Mouse (Mus musculus): Measurements from ENCODE around the gene Plppr3. TPM values are rescaled to one million over a fixed set of nuclear protein-coding genes. Genes with fewer than 3 reads are reported as not detected.

Plppr3 gene
- polyA plus RNA-seq, 1 experiment: 2.3 TPM

DNA sequence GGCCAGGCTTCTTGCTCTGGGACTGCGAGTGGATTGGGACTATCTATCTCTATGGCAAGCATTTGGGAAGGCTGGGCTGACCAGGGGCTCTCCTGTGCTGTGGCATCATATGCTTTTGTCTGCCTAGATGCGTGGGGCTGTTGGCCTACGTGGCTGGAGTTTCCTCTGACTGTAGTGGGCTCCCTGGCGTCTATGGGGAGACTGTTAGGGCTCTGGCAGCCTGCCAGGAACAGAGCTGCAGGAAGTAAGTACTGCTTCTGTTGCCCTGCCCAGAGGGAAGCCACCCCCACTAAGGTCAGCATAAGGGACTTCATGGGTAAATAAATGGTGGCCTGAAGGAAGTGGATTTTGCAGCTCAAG, 17.0 kb downstream of the Plppr3 start:
- Histone ChIP-seq H3K36me3 (ENCODE audit: control insufficient read depth, insufficient read depth) (peaks cover 68% of the 10 kb centered on the region), H3K79me3 (ENCODE audit: low read depth) (peaks cover 75% of the 10 kb centered on the region), H3ac (ENCODE audit: control insufficient read depth, insufficient read length, low read depth) (peak overlapping the region; percentile 81), H3K79me2 (ENCODE audit: control insufficient read depth, insufficient read depth) (peaks cover 88% of the 10 kb centered on the region), H3K27me3 (ENCODE audit: control insufficient read depth, insufficient read depth, insufficient read length) (no peaks in the 10 kb centered on the region), H3K4me3 (ENCODE audit: insufficient read depth, poor library complexity, severe bottlenecking) (peak overlapping the region; percentile 87)
- TF ChIP-seq CTCF (IDR thresholded peaks at IDR 0.05; ENCODE audit: control insufficient read depth, insufficient read depth, insufficient read length): no peak
- no peak for TF ChIP-seq MYOG (IDR thresholded peaks at IDR 0.05; ENCODE audit: control insufficient read depth, extremely low read depth, insufficient read length)
- TF ChIP-seq CEBPB (IDR thresholded peaks at IDR 0.05; ENCODE audit: low read depth): no peak
- no peak for TF ChIP-seq FOSL1 (IDR thresholded peaks at IDR 0.05; ENCODE audit: insufficient read depth, low read length, poor library complexity, severe bottlenecking)
- TF ChIP-seq USF1 (IDR thresholded peaks at IDR 0.05; ENCODE audit: low read depth): no peak
- no peak for TF ChIP-seq MAX (IDR thresholded peaks at IDR 0.05)
- TF ChIP-seq MYOD1 (IDR thresholded peaks at IDR 0.05; ENCODE audit: control insufficient read depth, insufficient read length, low read depth): no peak

GRCm38 (mm10) chr10:79856704-79857451, 17.6 kb downstream of the Plppr3 start:
- Histone ChIP-seq H3K4me3 (ENCODE audit: insufficient read depth, poor library complexity, severe bottlenecking) (peak overlapping the region; percentile 87), H3K79me3 (ENCODE audit: low read depth) (peaks cover 76% of the 10 kb centered on the region), H3K27me3 (ENCODE audit: control insufficient read depth, insufficient read depth, insufficient read length) (no peaks in the 10 kb centered on the region), H3K36me3 (ENCODE audit: control insufficient read depth, insufficient read depth) (peaks cover 62% of the 10 kb centered on the region), H3ac (ENCODE audit: control insufficient read depth, insufficient read length, low read depth) (peak overlapping the region; percentile 81), H3K79me2 (ENCODE audit: control insufficient read depth, insufficient read depth) (peaks cover 88% of the 10 kb centered on the region)
- TF ChIP-seq USF1 (IDR thresholded peaks at IDR 0.05; ENCODE audit: low read depth) (no peak), CTCF (IDR thresholded peaks at IDR 0.05; ENCODE audit: control insufficient read depth, insufficient read depth, insufficient read length) (no peak), MYOG (IDR thresholded peaks at IDR 0.05; ENCODE audit: control insufficient read depth, extremely low read depth, insufficient read length) (no peak), CEBPB (IDR thresholded peaks at IDR 0.05; ENCODE audit: low read depth) (no peak), FOSL1 (IDR thresholded peaks at IDR 0.05; ENCODE audit: insufficient read depth, low read length, poor library complexity, severe bottlenecking) (no peak), MAX (IDR thresholded peaks at IDR 0.05) (no peak), MYOD1 (IDR thresholded peaks at IDR 0.05; ENCODE audit: control insufficient read depth, insufficient read length, low read depth) (no peak)

DNA sequence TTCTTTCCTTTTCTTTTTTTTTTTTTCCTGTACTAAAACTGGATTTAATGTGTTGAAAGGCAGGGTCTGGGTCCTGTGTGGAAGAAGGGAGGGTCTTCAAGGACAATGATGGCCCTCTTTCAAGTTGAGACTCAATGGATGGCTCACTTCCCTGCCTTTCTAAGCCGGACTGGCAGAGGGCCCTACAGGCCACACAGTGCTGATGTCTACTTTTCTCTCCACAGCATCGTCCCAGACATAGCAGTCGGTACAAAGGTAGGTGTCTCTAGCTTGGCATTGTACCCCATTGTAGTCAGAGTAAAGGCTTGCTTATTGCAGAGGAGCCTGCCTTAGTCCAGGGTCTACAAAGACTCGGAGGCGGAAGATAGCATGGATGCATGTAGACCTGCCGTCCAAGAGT, 18.2 kb downstream of the Plppr3 start:
- no peak for TF ChIP-seq CTCF (IDR thresholded peaks at IDR 0.05; ENCODE audit: control insufficient read depth, insufficient read depth, insufficient read length)
- TF ChIP-seq USF1 (IDR thresholded peaks at IDR 0.05; ENCODE audit: low read depth): no peak
- TF ChIP-seq MYOD1 (IDR thresholded peaks at IDR 0.05; ENCODE audit: control insufficient read depth, insufficient read length, low read depth): no peak
- TF ChIP-seq CEBPB (IDR thresholded peaks at IDR 0.05; ENCODE audit: low read depth): no peak
- TF ChIP-seq MAX (IDR thresholded peaks at IDR 0.05): no peak
- no peak for TF ChIP-seq FOSL1 (IDR thresholded peaks at IDR 0.05; ENCODE audit: insufficient read depth, low read length, poor library complexity, severe bottlenecking)
- no peak for TF ChIP-seq MYOG (IDR thresholded peaks at IDR 0.05; ENCODE audit: control insufficient read depth, extremely low read depth, insufficient read length)
- peak overlapping the region; percentile 87 for H3K4me3 ChIP-seq (ENCODE audit: insufficient read depth, poor library complexity, severe bottlenecking)

GRCm38 (mm10) chr10:79855558-79856184, 18.8 kb downstream of the Plppr3 start:
- peaks cover 69% of the 10 kb centered on the region for H3K79me3 ChIP-seq (ENCODE audit: low read depth)
- H3K79me2 ChIP-seq (ENCODE audit: control insufficient read depth, insufficient read depth): peaks cover 82% of the 10 kb centered on the region
- peak overlapping the region; percentile 87 for H3K4me3 ChIP-seq (ENCODE audit: insufficient read depth, poor library complexity, severe bottlenecking)
- TF ChIP-seq MYOD1 (IDR thresholded peaks at IDR 0.05; ENCODE audit: control insufficient read depth, insufficient read length, low read depth) (no peak), CEBPB (IDR thresholded peaks at IDR 0.05; ENCODE audit: low read depth) (no peak), CTCF (IDR thresholded peaks at IDR 0.05; ENCODE audit: control insufficient read depth, insufficient read depth, insufficient read length) (no peak), USF1 (IDR thresholded peaks at IDR 0.05; ENCODE audit: low read depth) (no peak), FOSL1 (IDR thresholded peaks at IDR 0.05; ENCODE audit: insufficient read depth, low read length, poor library complexity, severe bottlenecking) (no peak), MYOG (IDR thresholded peaks at IDR 0.05; ENCODE audit: control insufficient read depth, extremely low read depth, insufficient read length) (no peak)
- H3ac ChIP-seq (ENCODE audit: control insufficient read depth, insufficient read length, low read depth): peak overlapping the region; percentile 93
- H3K36me3 ChIP-seq (ENCODE audit: control insufficient read depth, insufficient read depth): peaks cover 50% of the 10 kb centered on the region
- no peaks in the 10 kb centered on the region for H3K27me3 ChIP-seq (ENCODE audit: control insufficient read depth, insufficient read depth, insufficient read length)

More for the DNA sequence above, 18.2 kb downstream of the Plppr3 start:
- H3K27me3 ChIP-seq (ENCODE audit: control insufficient read depth, insufficient read depth, insufficient read length): no peaks in the 10 kb centered on the region
- H3ac ChIP-seq (ENCODE audit: control insufficient read depth, insufficient read length, low read depth): peak overlapping the region; percentile 81
- peaks cover 71% of the 10 kb centered on the region for H3K79me3 ChIP-seq (ENCODE audit: low read depth)
- peaks cover 56% of the 10 kb centered on the region for H3K36me3 ChIP-seq (ENCODE audit: control insufficient read depth, insufficient read depth)
- peaks cover 88% of the 10 kb centered on the region for H3K79me2 ChIP-seq (ENCODE audit: control insufficient read depth, insufficient read depth)

- Histone ChIP-seq H3K36me3 (ENCODE audit: control insufficient read depth, insufficient read depth) (peaks cover 43% of the 10 kb centered on the region), H3K27me3 (ENCODE audit: control insufficient read depth, insufficient read depth, insufficient read length) (no peaks in the 10 kb centered on the region), H3K4me3 (ENCODE audit: insufficient read depth, poor library complexity, severe bottlenecking) (peak overlapping the region; percentile 87), H3K79me2 (ENCODE audit: control insufficient read depth, insufficient read depth) (peaks cover 75% of the 10 kb centered on the region), H3ac (ENCODE audit: control insufficient read depth, insufficient read length, low read depth) (peak overlapping the region; percentile 93), H3K79me3 (ENCODE audit: low read depth) (peaks cover 62% of the 10 kb centered on the region)
- no peak for TF ChIP-seq MYOD1 (IDR thresholded peaks at IDR 0.05; ENCODE audit: control insufficient read depth, insufficient read length, low read depth)
These were observed 19.5 kb downstream of the Plppr3 start for GRCm38 (mm10) chr10:79854801-79855541.

Measured in C2C12 (cell line).